In genomic region chr8:83892061-83892460, GRCm38 (mm10) we compare ENCODE assay signal across 11 mouse cellular contexts.
"Had no signal": no experiment of that assay in that cellular context is flagged by ENCODE, and none has a peak within 500 bp of the region (broad histone marks: within the 10 kb centered on the region; RNA-seq: fewer than 3 reads in every experiment).

No protein-coding gene starts in this region.

- H3K4me2 ChIP-seq: kidney, embryonic 15.5 days; limb, embryonic 13.5 days; lung, embryonic 15.5 days; midbrain, embryonic 12.5 days; neural tube, embryonic 13.5 days had no signal

- H3K27ac ChIP-seq: kidney, embryonic 15.5 days; limb, embryonic 13.5 days; liver, embryonic 14.5 days; lung, embryonic 15.5 days; midbrain, embryonic 12.5 days; neural tube, embryonic 13.5 days; stomach, postnatal 0 days had no signal

- H3K36me3 ChIP-seq: kidney, embryonic 15.5 days; limb, embryonic 13.5 days; lung, embryonic 15.5 days; midbrain, embryonic 12.5 days; neural tube, embryonic 13.5 days had no signal

- H3K4me3 ChIP-seq: kidney, embryonic 15.5 days; limb, embryonic 13.5 days; lung, embryonic 15.5 days; midbrain, embryonic 12.5 days; neural tube, embryonic 13.5 days had no signal

- H3K9ac ChIP-seq: kidney, embryonic 15.5 days; limb, embryonic 13.5 days; liver, embryonic 14.5 days; lung, embryonic 15.5 days; midbrain, embryonic 12.5 days; neural tube, embryonic 13.5 days had no signal

- DNase-seq: kidney, adult 2 months; layer of hippocampus, adult 9-11 months; left cerebral cortex, postnatal 4 days had no signal

- ATAC-seq: midbrain, embryonic 16.5 days had no signal

- H3K9me3 ChIP-seq: kidney, embryonic 15.5 days; limb, embryonic 13.5 days; lung, embryonic 15.5 days; midbrain, embryonic 12.5 days; neural tube, embryonic 13.5 days had no signal
